Mouse (Mus musculus) ES-Bruce4 (cell line): ENCODE data around the gene Fam83d. TPM values are rescaled to one million over a fixed set of nuclear protein-coding genes. Genes with fewer than 3 reads are reported as not detected.

Experiments used
- H3K27ac ChIP-seq: 2 replicates; pipeline ENCODE4 v1.5.1; 2012; ENCODE audit warnings: low read length, inconsistent platforms; ENCODE audit not compliant: insufficient read depth
- H3K27me3 ChIP-seq: 2 replicates; pipeline ENCODE4 v1.6.1; 2012; ENCODE audit warnings: mild to moderate bottlenecking, low read length, inconsistent platforms; ENCODE audit not compliant: control insufficient read depth, poor library complexity, insufficient read depth, severe bottlenecking
- H3K36me3 ChIP-seq: 2 replicates; pipeline ENCODE4 v1.6.1; 2012; ENCODE audit warnings: inconsistent platforms, mild to moderate bottlenecking, low read length, moderate library complexity; ENCODE audit not compliant: control insufficient read depth, poor library complexity, insufficient read depth, severe bottlenecking
- H3K4me1 ChIP-seq: one replicate; pipeline ENCODE4 v1.8.1; 2011; ENCODE audit warnings: low read length; ENCODE audit not compliant: control insufficient read depth, insufficient read depth
- H3K4me3 ChIP-seq: 2 replicates; pipeline ENCODE4 v1.5.1; 2011; ENCODE audit warnings: low read depth, mild to moderate bottlenecking, low read length
- H3K9ac ChIP-seq: 2 replicates; pipeline ENCODE4 v1.6.1; 2012; ENCODE audit warnings: low read depth, mild to moderate bottlenecking, inconsistent platforms; ENCODE audit not compliant: poor library complexity, severe bottlenecking
- H3K9me3 ChIP-seq: replicated peaks from 2 replicates; pipeline ENCODE4 v1.6.1; 2012; ENCODE audit warnings: mild to moderate bottlenecking, low read length, inconsistent platforms; ENCODE audit not compliant: control insufficient read depth, poor library complexity, insufficient read depth, severe bottlenecking
- CTCF ChIP-seq: IDR thresholded peaks from one replicate; pipeline ENCODE4 v1.8.1; 2011; ENCODE audit warnings: low read depth, low read length
- EP300 ChIP-seq: IDR thresholded peaks from 2 replicates; pipeline ENCODE4 v1.6.1; 2011; ENCODE audit warnings: low read depth, low read length; ENCODE audit not compliant: insufficient read depth
- POLR2A ChIP-seq: IDR thresholded peaks from one replicate; pipeline ENCODE4 v1.8.1; 2011; ENCODE audit warnings: low read length; ENCODE audit not compliant: insufficient read depth
- polyA plus RNA-seq: library from polyadenylated mRNA; stranded (reverse); fragments of >200 nt; gene quantifications from 2 replicates; pipeline ENCODE4 v1.2.4, GENCODE M21; 2011; ENCODE audit warnings: low read depth; ENCODE audit not compliant: missing spikeins, insufficient read depth, insufficient read length

The Fam83d gene
- polyA plus RNA-seq, 1 experiment, result 22.4 TPM

DNA sequence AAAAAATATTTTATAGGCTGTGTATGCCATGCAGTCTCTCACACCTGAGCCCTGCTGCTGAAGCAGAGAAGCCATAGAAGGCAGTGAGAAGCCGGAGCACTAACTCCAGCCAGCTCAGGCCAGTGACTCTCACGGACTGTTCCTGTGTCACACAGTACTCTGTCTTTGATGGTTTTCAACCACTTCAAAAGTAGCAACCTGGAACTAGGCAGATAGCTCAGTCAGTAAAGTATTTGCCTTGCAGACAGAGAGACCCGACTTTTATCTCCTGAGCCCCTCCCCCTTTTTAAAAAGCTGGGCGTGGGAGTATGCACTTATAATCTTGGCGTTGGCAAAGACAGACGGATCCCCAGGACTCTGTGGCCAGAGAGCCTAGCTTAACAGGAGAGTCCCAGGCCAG is 44.1 kb upstream of the Fam83d start:
- no peaks in the 10 kb centered on the region for H3K27me3 ChIP-seq
- H3K9me3 ChIP-seq, result no peaks in the 10 kb centered on the region
- H3K4me1 ChIP-seq, result no peaks in the 10 kb centered on the region
- no peak for TF ChIP-seq CTCF
- TF ChIP-seq EP300, result no peak
- TF ChIP-seq POLR2A, result no peak
- no peak overlapping the region for H3K27ac ChIP-seq
- no peak overlapping the region for H3K4me3 ChIP-seq
- H3K9ac ChIP-seq, result no peak overlapping the region
- no peaks in the 10 kb centered on the region for H3K36me3 ChIP-seq

DNA sequence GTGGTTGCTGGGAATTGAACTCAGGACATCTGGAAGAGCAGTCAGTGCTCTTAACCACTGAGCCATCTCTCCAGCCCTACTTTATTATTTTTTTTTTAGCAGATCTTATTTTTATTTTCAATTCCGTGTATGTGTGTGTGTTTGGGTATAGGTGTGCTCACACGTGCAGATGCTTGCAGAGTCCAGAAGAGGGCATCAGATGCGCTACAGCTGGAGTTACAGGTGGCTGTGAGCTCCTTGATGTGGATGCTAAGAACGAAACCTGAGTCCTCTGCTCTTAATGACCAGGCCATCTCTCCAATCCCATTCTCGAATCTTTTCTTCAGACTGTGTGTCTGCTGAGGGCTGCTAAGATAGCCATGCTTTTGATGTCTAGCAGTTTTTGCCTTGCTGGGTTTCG is 41.6 kb upstream of the Fam83d start:
- TF ChIP-seq CTCF, result peak; percentile 62
- TF ChIP-seq EP300, result no peak
- TF ChIP-seq POLR2A, result no peak
- Histone ChIP-seq H3K9ac (no peak overlapping the region), H3K4me3 (no peak overlapping the region), H3K27ac (no peak overlapping the region), H3K9me3 (no peaks in the 10 kb centered on the region), H3K36me3 (no peaks in the 10 kb centered on the region), H3K27me3 (no peaks in the 10 kb centered on the region), H3K4me1 (no peaks in the 10 kb centered on the region)

GRCm38 (mm10) chr2:158728061-158728815 is 39.7 kb upstream of the Fam83d start:
- Histone ChIP-seq H3K27me3 (no peaks in the 10 kb centered on the region), H3K27ac (no peak overlapping the region), H3K36me3 (no peaks in the 10 kb centered on the region), H3K4me1 (no peaks in the 10 kb centered on the region), H3K9ac (no peak overlapping the region), H3K4me3 (no peak overlapping the region), H3K9me3 (no peaks in the 10 kb centered on the region)
- no peak for TF ChIP-seq EP300
- TF ChIP-seq CTCF, result no peak
- TF ChIP-seq POLR2A, result no peak

- Histone ChIP-seq H3K4me3 (no peak overlapping the region), H3K27me3 (no peaks in the 10 kb centered on the region), H3K4me1 (no peaks in the 10 kb centered on the region), H3K36me3 (no peaks in the 10 kb centered on the region), H3K27ac (no peak overlapping the region), H3K9ac (no peak overlapping the region), H3K9me3 (no peaks in the 10 kb centered on the region)
- TF ChIP-seq EP300 (no peak), CTCF (no peak), POLR2A (no peak)
These were observed 37.0 kb upstream of the Fam83d start for GRCm38 (mm10) chr2:158730896-158731295.

GRCm38 (mm10) chr2:158732521-158732920 is 35.4 kb upstream of the Fam83d start:
- H3K27ac ChIP-seq, result no peak overlapping the region
- H3K4me1 ChIP-seq, result no peaks in the 10 kb centered on the region
- H3K36me3 ChIP-seq, result no peaks in the 10 kb centered on the region
- no peaks in the 10 kb centered on the region for H3K9me3 ChIP-seq
- TF ChIP-seq POLR2A (no peak), CTCF (no peak), EP300 (no peak)
- H3K9ac ChIP-seq, result no peak overlapping the region
- H3K27me3 ChIP-seq, result no peaks in the 10 kb centered on the region
- no peak overlapping the region for H3K4me3 ChIP-seq

- TF ChIP-seq EP300, result no peak
- no peak for TF ChIP-seq CTCF
- TF ChIP-seq POLR2A, result no peak
- no peaks in the 10 kb centered on the region for H3K4me1 ChIP-seq
- no peaks in the 10 kb centered on the region for H3K9me3 ChIP-seq
- no peak overlapping the region for H3K4me3 ChIP-seq
- no peak overlapping the region for H3K9ac ChIP-seq
- H3K36me3 ChIP-seq, result no peaks in the 10 kb centered on the region
- H3K27ac ChIP-seq, result no peak overlapping the region
- no peaks in the 10 kb centered on the region for H3K27me3 ChIP-seq
These were observed 34.8 kb upstream of the Fam83d start for GRCm38 (mm10) chr2:158733136-158733535.
